Mouse (Mus musculus): Measurements from ENCODE around the gene Cfap43. TPM values are rescaled to one million over a fixed set of nuclear protein-coding genes. Genes with fewer than 3 reads are reported as not detected.

The Cfap43 gene
- polyA plus RNA-seq, 1 experiment, result not detected

DNA sequence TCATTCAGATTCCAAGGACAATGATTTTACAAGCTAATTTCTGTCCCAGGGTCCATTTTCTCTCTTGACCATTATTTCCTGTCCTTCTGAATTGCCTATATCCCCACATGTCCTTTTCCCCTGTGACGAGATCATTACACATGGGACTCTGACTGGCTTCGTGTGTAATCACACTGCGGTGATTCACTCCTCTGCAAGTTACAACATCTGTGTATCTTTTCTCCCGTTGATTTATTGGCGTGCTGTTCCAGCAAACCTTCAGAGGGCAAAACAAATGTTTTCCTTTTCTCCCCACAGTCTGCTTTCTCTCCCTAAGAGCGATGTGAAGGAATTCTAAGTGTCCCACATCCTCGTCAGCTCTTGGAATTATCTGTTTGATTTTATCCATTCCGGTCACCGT lies 219.3 kb downstream of the Cfap43 start:
- no peak for TF ChIP-seq GATA1 (IDR thresholded peaks at IDR 0.05; ENCODE audit: low read length)

GRCm38 (mm10) chr19:47698266-47698665 lies 220.8 kb downstream of the Cfap43 start:
- TF ChIP-seq GATA1 (IDR thresholded peaks at IDR 0.05; ENCODE audit: low read length), result no peak

- TF ChIP-seq GATA1 (IDR thresholded peaks at IDR 0.05; ENCODE audit: low read length), result no peak
Measured at GRCm38 (mm10) chr19:47697067-47697466, 222.0 kb downstream of the Cfap43 start.

GRCm38 (mm10) chr19:47696411-47696810 lies 222.7 kb downstream of the Cfap43 start:
- no peak for TF ChIP-seq GATA1 (IDR thresholded peaks at IDR 0.05; ENCODE audit: low read length)

DNA sequence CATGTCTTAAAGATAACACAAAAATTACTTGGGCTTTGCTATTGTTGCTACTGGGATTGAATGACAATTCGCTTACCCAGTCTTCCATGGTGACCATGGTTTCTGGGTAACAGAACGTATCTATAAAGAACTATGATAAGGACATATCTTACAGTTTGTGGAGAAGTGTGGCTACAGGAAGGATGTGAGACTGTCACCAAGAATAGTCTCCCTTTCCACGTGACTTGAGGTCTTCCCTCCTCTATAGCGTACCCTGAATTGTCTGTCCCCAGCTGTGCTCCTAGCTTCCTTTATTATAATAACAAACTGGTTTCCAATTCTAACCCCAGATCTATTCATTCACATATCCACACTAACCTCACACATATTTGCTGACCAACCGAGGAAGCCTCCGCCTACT lies 223.4 kb downstream of the Cfap43 start:
- no peak for TF ChIP-seq GATA1 (IDR thresholded peaks at IDR 0.05; ENCODE audit: low read length)

- no peak for TF ChIP-seq GATA1 (IDR thresholded peaks at IDR 0.05; ENCODE audit: low read length)
Measured at GRCm38 (mm10) chr19:47691994-47692393, 227.1 kb downstream of the Cfap43 start, which contains the start of gene Col17a1. Col17a1 (minus strand) TSS chr19:47692094.

GRCm38 (mm10) chr19:47689592-47689991 lies 229.5 kb downstream of the Cfap43 start:
- TF ChIP-seq GATA1 (IDR thresholded peaks at IDR 0.05; ENCODE audit: low read length), result no peak

Other genes starting within 250 kb of the Cfap43 start
- gene Col17a1, start 227.2 kb downstream of the Cfap43 start, polyA plus RNA-seq (2012), result not detected in 2 replicates
- 9.2 and 19.6 TPM in 2 replicates for gene Sfr1, start 187.6 kb downstream of the Cfap43 start, polyA plus RNA-seq (2012)
- 86.9 and 135 TPM in 2 replicates for gene Gsto1, start 64.3 kb downstream of the Cfap43 start, polyA plus RNA-seq (2012)
- not detected in 2 replicates for gene Gsto2, start 53.8 kb downstream of the Cfap43 start, polyA plus RNA-seq (2012)
- gene Itprip, start within 50 bp of the Cfap43 start, polyA plus RNA-seq (2012), result 1.6 and 2.1 TPM in 2 replicates
- not detected in 2 replicates for gene Cfap58, start 18.4 kb upstream of the Cfap43 start, polyA plus RNA-seq (2012)